Mouse (Mus musculus): ENCODE data around the gene Dydc1.

DNA sequence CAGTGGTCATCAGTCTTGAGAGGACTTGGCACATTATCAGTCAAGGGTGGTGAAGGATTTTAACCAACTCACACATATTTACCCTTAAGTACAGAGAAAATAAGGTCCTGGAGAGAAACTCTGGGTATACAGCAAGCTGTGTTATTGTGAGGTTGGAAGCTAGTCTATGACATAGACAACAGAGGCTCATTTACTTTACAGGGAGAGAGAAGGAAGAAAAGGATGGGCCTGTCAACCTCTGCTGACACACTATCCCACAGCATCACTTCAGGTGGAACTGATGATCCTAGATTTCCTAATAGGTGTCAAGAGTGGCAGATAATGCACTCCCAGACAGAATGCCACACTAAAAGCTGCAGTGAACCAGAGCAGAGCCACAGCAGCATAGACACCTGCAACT is 3.6 kb upstream of the Dydc1 start, which contains the start of gene Dydc2:
- no peak for TF ChIP-seq CTCF (IDR thresholded peaks at IDR 0.05; ENCODE audit: insufficient read depth, low read depth, low read length)
- TF ChIP-seq POLR2A (IDR thresholded peaks at IDR 0.05; ENCODE audit: insufficient read depth, low read depth, low read length) = no peak
